Mouse (Mus musculus) thymus, adult 2 months (tissue): ENCODE measurements around the gene Mtf1.

ENCODE experiments used
- CTCF ChIP-seq: fragments of 200-500 bp; IDR thresholded peaks from 2 replicates; pipeline ENCODE4 v1.5.1; 2012; ENCODE audit warnings: mild to moderate bottlenecking, control low read depth, low read length, moderate library complexity, borderline replicate concordance; ENCODE audit not compliant: control insufficient read depth, poor library complexity, insufficient read depth; ENCODE audit errors: extremely low read depth
- POLR2A ChIP-seq: fragments of 200-500 bp; IDR thresholded peaks from 2 replicates; pipeline ENCODE4 v1.6.1; 2012; ENCODE audit warnings: mild to moderate bottlenecking, low read length, control low read depth, moderate library complexity; ENCODE audit not compliant: control insufficient read depth, poor library complexity, insufficient read depth; ENCODE audit errors: extremely low read depth

GRCm38 (mm10) chr4:124808511-124808910 lies 6.6 kb downstream of the Mtf1 start:
- TF ChIP-seq POLR2A = no peak
- TF ChIP-seq CTCF = no peak
